Mouse (Mus musculus) urinary bladder, adult 2 months (tissue): ENCODE results near the gene Msx2. TPM values are rescaled to one million over a fixed set of nuclear protein-coding genes. Genes with fewer than 3 reads are reported as not detected.

Source experiments
- DNase-seq: peaks from one replicate; pipeline ENCODE4 v3.0.0; 2022; ENCODE audit warnings: low spot score
- polyA plus RNA-seq: library from polyadenylated mRNA; depleted of rRNA; stranded (reverse); fragments of >200 nt; gene quantifications from 2 replicates; pipeline ENCODE4 v1.2.3, GENCODE M21; 2012; rRNA removed

The Msx2 gene
- polyA plus RNA-seq: 31.1 and 40.4 TPM in 2 replicates

DNA sequence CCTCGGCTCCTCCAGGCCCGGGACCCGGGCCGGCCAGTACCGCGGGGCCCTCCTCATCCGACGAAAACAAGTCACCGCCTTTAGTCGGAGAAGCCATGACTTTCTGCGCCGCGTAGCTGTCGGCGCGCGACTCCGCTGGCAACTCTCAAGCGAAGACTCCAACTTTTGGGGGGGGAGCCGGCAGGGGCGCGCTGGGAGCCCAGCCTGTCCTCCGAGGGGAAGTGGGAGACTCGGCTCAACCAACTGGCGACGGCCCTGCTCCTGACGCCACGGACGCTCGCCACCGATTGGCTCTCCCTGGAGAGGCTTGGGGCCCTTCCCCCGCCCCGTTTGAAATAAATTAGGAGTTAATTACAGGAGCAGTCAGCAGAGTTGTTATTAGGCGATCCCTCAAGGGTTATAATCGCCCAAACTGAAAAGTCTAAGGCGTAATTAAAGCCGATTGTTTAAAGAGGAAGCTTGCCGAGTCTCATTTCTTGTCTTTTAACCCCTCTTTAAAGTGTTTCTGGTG is at the start of gene Msx2:
Gene Msx2, minus strand, starts transcription at position 461 of the 511 bp plus-strand sequence.
- peak; percentile 81 for DNase-seq

DNA sequence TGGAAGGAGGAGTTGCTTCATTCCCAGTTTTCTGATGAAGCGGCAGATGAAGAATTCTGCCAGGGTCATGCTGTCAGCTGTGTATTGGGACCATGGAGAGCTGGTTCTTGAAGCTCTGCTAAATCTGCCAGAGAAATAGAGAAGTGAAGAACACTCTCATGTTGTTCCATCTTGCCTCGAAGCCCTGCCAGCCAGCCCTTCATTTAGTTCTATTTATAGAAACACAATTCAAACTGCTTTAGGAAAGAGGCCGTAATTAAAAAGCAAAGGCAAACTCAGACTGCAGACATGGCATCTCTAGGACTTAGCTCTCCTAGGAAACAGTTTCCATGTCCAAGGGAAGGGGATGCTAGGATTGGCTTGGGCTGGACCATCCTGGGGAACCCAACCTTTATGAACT is 48.6 kb upstream of the Msx2 start:
- DNase-seq: no peak

DNA sequence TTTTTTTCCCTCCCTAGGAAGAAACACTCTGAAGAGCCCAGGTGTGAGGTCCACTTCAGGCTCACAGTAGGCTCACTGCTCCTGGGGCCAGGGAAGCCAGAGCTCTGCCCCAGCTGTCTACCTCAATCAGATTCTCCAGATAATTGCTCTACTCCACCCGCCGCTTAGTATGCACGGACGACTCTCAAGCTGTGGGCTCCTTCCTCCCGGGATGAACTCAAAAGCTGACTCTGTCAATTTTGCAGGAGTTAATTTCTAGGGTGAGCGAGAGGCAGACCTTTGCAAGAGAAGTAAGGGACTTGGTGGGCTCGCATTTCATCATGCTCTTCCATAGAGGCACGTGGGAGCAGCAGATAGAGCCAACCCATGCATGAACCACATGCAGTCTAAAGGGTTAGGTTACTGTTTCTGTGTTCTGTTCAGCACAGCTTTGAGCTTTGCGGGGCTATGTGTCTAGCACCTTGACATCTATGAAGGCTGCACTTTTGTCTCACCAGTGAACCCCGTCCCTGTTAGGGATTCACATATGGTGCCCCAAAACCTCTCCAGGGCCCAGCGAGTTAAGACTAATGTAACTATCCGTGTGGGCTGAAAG is 47.6 kb upstream of the Msx2 start:
- DNase-seq: no peak

DNA sequence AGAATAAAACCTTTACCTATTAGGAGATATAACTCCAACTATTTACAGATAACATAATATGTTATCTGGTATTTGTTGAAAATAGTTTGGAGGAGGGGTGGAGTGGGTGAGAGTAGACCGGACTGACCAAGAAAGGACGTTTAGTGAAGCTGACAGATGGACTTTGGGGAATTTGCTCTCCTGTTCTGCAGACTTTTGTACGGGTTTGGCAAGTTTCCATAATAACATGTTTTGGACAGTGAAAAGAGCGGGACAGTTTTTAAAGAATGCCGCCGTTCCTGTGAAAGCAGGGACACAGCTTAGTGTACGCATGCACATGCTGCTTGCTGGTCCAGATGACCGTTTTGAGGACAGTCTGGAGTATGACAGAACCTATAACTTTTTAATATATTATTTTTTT is 46.9 kb upstream of the Msx2 start:
- DNase-seq: no peak

DNA sequence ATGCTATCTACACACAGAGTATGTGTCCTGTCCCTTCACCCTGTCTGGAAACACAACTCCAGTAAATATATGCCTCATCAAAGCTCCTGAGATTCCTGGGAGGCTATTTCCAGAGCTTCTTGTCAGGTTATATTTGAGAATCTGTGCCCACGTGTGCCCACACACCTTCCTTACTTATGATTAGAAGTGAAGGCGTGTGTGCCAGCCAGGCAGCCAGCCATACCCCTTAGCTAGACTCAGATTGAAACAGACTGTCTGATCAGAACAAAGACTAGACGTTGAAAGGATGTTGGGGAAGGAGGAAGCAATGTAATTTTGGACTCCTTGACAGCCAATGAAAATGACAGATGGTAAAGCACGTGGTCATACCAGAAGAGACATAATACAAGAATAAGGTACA is 45.4 kb upstream of the Msx2 start:
- no peak for DNase-seq

DNA sequence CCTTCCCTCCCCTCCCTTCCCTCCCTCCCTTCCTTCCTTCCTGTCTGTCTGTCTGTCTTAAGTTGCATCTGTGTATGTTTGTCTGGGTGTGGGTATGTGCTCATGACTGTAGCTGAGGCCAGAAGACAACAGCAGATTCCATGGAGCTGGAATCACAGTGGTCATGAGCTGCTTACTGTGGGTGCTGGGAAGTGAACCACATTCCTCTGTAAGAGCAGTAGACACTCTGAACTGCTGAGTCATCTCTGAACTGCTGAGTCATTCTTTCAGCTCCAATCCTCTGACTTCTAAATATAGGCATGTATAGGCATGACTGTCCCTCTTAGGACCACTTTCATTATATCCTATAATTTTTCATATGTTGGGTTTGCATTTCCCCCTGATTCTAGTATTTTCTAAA is 41.7 kb upstream of the Msx2 start:
- DNase-seq: no peak

DNA sequence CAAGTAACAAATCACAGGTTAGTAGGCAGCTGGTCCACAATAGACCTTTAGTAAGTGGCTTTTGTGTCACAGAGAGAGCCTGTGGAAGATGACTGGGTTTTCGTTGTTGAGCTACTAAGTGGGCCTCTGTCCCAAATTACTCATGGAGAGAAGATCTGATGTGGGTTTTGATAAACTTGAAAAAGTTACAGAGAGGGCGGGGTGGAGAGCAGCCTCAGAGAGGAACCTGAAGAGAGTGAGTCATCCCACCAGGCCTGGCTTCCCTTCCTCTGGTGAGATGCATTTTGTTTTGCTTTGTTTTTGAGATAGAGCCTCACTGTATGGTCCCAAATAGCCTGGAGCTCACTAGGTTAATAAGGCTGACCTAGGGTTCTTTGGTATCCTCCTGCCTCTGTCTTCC is 38.5 kb upstream of the Msx2 start:
- no peak for DNase-seq

DNA sequence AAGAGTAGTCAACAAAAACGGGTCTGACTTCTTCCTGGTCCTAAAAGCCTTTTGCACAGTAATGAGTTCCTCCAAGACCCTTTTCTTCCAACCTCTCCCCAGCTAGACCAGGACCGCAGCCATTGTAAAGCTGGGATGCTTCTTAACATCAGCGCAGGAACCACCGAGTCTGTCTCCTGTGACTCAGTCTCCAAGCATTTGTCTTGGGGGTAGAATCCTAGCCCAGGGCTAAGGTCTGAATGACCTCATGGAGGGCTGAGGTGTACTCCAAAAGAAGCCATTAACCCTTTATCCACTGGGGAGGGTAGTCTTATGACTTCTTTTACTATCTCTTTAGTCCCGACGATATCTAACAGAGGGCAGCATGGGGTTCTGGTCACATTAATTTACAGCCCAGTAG is 29.5 kb upstream of the Msx2 start:
- no peak for DNase-seq

DNA sequence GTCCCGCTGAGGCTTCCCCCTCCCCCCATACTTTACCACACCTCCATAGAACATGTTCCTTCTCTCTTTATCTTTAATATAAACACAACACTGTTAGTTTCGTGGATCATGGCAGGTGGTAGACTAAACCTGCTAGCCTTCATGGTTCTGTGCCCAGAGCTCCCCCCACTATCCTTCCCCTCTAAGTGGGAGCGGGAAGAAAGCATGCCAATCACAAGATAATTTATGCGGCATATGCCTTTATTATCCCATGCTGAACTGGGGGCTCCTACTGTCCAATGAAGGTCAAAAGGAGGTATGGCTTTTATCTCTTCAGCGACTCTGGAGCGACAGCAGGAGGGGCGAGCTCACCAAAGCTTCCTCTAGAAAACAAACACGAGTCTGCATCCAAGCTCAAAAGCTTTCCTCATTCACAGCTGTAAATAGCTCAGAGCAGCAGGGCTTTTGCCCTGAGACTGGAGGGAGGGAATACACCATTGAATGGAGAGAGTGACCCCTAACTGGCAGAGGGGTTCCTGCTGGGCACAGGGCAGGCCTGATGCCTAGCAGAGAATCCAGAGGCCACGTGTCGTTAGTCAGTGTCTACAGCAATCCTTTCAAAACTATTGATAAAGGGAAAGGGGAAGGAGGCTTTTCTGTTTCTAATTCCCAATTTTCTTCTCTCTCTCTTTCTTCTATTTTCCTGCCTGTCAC is 28.8 kb upstream of the Msx2 start:
- no peak for DNase-seq

- DNase-seq: no peak
Observed at GRCm38 (mm10) chr13:53501057-53501456, 28.2 kb upstream of the Msx2 start.

- no peak for DNase-seq
Observed at GRCm38 (mm10) chr13:53486512-53486911, 13.6 kb upstream of the Msx2 start.

DNA sequence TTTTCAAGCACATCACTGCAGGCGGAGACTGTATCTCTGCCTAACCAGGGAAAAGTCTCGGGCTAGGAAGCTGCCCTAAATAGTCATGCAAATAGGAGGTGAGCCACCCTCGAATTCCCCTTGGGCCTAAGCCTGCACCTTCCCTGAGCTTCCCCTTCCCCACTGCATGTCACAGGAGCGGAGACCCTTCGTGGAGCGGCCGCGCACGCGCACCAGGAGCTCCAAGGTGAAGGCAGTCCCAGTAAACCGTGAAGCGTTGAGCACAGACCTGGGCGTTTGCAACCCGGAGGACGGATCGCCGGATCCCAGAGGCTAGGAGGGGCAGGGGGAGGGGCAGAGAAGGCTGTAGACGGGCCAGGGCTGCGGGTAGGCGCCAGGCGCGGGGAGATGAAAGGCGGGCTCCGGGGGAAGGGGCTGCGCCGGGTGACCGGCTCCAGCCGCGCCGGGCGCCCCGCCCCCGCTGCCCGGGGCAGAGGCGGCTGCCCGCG is 2.9 kb upstream of the Msx2 start:
- peak; percentile 63 for DNase-seq

- DNase-seq: no peak
Observed at GRCm38 (mm10) chr13:53474491-53474890, 1.6 kb upstream of the Msx2 start.

GRCm38 (mm10) chr13:53473991-53474390 is 1.1 kb upstream of the Msx2 start:
- DNase-seq: no peak

- no peak for DNase-seq
Observed at GRCm38 (mm10) chr13:53473291-53473690, 417 bp upstream of the Msx2 start.

DNA sequence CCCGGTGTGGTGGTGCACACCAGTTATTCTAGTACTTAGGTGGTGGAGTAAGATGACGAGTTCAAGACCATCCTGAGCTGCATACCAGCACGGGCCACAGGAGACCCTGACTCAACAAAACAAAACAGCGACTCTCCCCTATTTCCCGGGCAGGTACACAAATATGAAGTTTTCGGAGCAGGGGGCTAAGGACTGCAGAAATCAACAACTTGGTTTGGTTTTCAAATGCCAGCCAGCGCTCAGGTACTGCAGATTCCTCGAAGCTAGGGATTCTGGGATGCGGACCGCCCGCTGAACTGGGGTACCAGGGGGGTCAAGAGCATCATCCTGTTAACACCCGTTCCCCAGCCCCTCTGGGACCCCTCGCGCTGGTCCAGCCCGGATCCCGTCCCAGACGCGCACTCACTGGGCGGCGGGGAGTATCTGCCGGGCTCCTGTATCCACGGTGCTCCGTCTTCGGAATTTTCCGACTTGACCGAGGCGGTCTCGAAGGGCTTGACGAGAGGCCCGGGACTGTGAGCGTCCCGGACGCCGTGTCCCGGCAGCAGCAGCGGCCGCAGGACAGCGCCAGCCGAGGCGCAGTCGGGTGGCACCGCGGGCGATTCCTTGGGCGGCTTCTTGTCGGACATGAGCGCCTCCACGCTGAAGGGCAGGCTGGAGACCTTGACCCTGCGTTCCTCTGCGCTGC is 804 bp downstream of the Msx2 start:
- no peak for DNase-seq

GRCm38 (mm10) chr13:53471411-53471810 is 1.5 kb downstream of the Msx2 start:
- DNase-seq: no peak

DNA sequence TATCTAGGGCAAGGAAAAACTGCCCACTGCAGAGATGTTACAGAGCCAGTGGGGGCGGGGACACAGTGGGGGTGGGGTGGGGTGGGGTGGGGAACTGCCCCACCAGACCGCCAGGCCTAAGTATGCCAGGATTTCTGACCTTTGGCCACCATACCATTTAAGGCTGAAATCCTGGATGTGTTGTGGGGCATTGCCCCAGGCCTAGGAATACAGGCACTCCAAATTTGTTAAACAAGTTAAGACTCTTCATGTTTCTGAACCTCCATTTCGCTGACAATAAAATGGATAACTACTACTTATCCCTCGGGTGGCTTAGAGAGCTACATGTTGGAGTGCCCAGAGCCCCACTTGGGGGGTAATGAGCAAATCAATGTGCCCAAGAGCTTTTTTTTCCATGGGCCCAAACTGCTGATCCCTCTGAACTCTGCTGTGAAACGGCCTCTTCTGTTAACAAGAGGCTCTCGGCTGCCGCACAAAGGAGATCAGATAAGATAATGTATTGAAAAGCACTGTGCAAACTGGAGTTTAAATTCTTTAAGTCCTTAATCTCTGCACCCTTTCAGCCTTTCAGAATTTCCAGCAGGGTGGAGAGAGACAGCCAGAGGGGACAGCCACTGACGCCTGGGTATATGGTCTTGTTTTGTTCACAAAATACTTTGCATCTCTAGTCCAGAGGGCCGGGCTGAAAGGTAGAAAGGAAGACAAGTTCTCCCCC is 2.3 kb downstream of the Msx2 start:
- no peak for DNase-seq

- DNase-seq: no peak
Observed at GRCm38 (mm10) chr13:53469756-53470155, 3.1 kb downstream of the Msx2 start.

- no peak for DNase-seq
Observed at GRCm38 (mm10) chr13:53468171-53468570, 4.7 kb downstream of the Msx2 start.

GRCm38 (mm10) chr13:53466189-53466866 is 6.5 kb downstream of the Msx2 start:
- no peak for DNase-seq
